Mouse (Mus musculus): Measurements from ENCODE around the gene Nhlrc3. TPM values are rescaled to one million over a fixed set of nuclear protein-coding genes. Genes with fewer than 3 reads are reported as not detected.

The Nhlrc3 gene
- polyA plus RNA-seq, 1 experiment from 2014 or later, result 10.6 TPM

GRCm38 (mm10) chr3:53412259-53412658, 50.9 kb downstream of the Nhlrc3 start:
- Histone ChIP-seq H3K9ac (replicated peaks; ENCODE audit: low read depth, low read length) (no peak overlapping the region), H3K4me2 (ENCODE audit: low read length) (no peak overlapping the region), H3K27ac (ENCODE audit: low read length) (no peak overlapping the region), H3K27me3 (replicated peaks; ENCODE audit: control insufficient read depth, insufficient read depth, low read length) (no peaks in the 10 kb centered on the region), H3K36me3 (ENCODE audit: control insufficient read depth, insufficient read depth) (no peaks in the 10 kb centered on the region), H3K9me3 (ENCODE audit: control insufficient read depth, low read length) (no peaks in the 10 kb centered on the region), H3K4me1 (replicated peaks; ENCODE audit: control insufficient read depth, insufficient read depth, low read length) (peaks cover 4% of the 10 kb centered on the region; the same call in 1 of the 2 replicates), H3K4me3 (replicated peaks; ENCODE audit: low read length) (no peak overlapping the region)
- ATAC-seq, result no peak
- WGBS, result 89% methylated on average over 5 of the region's 5 CpGs

GRCm38 (mm10) chr3:53410031-53410430, 53.1 kb downstream of the Nhlrc3 start:
- no peak overlapping the region for H3K4me2 ChIP-seq (ENCODE audit: low read length)

GRCm38 (mm10) chr3:53407145-53407544, 56.0 kb downstream of the Nhlrc3 start:
- Histone ChIP-seq H3K27me3 (replicated peaks; ENCODE audit: control insufficient read depth, insufficient read depth, low read length) (no peaks in the 10 kb centered on the region), H3K4me2 (ENCODE audit: low read length) (no peak overlapping the region), H3K36me3 (ENCODE audit: control insufficient read depth, insufficient read depth) (no peaks in the 10 kb centered on the region), H3K4me3 (replicated peaks; ENCODE audit: low read length) (no peak overlapping the region), H3K9me3 (ENCODE audit: control insufficient read depth, low read length) (no peaks in the 10 kb centered on the region), H3K4me1 (replicated peaks; ENCODE audit: control insufficient read depth, insufficient read depth, low read length) (no peaks in the 10 kb centered on the region), H3K27ac (ENCODE audit: low read length) (no peak overlapping the region), H3K9ac (replicated peaks; ENCODE audit: low read depth, low read length) (no peak overlapping the region)
- no peak for ATAC-seq
- 47% methylated on average over 1 of the region's 1 CpGs for WGBS

More at GRCm38 (mm10) chr3:53410031-53410430, 53.1 kb downstream of the Nhlrc3 start:
- no peak overlapping the region for H3K4me3 ChIP-seq (replicated peaks; ENCODE audit: low read length)
- H3K27ac ChIP-seq (ENCODE audit: low read length), result no peak overlapping the region
- H3K9me3 ChIP-seq (ENCODE audit: control insufficient read depth, low read length), result no peaks in the 10 kb centered on the region
- no peaks in the 10 kb centered on the region for H3K27me3 ChIP-seq (replicated peaks; ENCODE audit: control insufficient read depth, insufficient read depth, low read length)
- no peak for ATAC-seq
- H3K4me1 ChIP-seq (replicated peaks; ENCODE audit: control insufficient read depth, insufficient read depth, low read length), result no peaks in the 10 kb centered on the region
- H3K36me3 ChIP-seq (ENCODE audit: control insufficient read depth, insufficient read depth), result no peaks in the 10 kb centered on the region
- H3K9ac ChIP-seq (replicated peaks; ENCODE audit: low read depth, low read length), result no peak overlapping the region
- WGBS, result 71% methylated on average over 6 of the region's 6 CpGs

Other genes starting within 250 kb of the Nhlrc3 start
- 27.0 and 29.7 TPM in 2 replicates for gene Proser1, start 334 bp upstream of the Nhlrc3 start, polyA plus RNA-seq (2015; fragmentation: Nextera tagmentation; extraction: Ambion mirVana)
- 0.22 TPM in 1 of 2 replicates, not detected in the other for gene Stoml3, start 25.3 kb upstream of the Nhlrc3 start, polyA plus RNA-seq (2015; fragmentation: Nextera tagmentation; extraction: Ambion mirVana)
- 1.2 and 1.5 TPM in 2 replicates for gene Frem2, start 194.0 kb upstream of the Nhlrc3 start, polyA plus RNA-seq (2015; fragmentation: Nextera tagmentation; extraction: Ambion mirVana)

All from forebrain, embryonic 16.5 days (tissue).